Mouse (Mus musculus): ENCODE measurements around the gene Dnajc28. TPM values are rescaled to one million over a fixed set of nuclear protein-coding genes. Genes with fewer than 3 reads are reported as not detected.
A peak's percentile ranks its signal among the peaks of the same experiment; 100 is the strongest.

Dnajc28 gene
- polyA plus RNA-seq (2014; fragmentation: Nextera tagmentation; extraction: Ambion mirVana) = 2.7 and 4.1 TPM in 2 replicates

GRCm38 (mm10) chr16:91618511-91619501 lies at the start of gene Dnajc28:
TSS of gene Dnajc28 (minus strand) at chr16:91619026.
- Histone ChIP-seq H3K4me1 (ENCODE audit: control insufficient read depth, insufficient read depth, low read length) (no peaks in the 10 kb centered on the region), H3K36me3 (ENCODE audit: control insufficient read depth, insufficient read depth, low read length) (peaks cover 33% of the 10 kb centered on the region), H3K27ac (ENCODE audit: low read length) (no peak within 1 kb of the TSS), H3K9me3 (ENCODE audit: control insufficient read depth, low read depth, low read length) (no peaks in the 10 kb centered on the region), H3K27me3 (ENCODE audit: control insufficient read depth, insufficient read depth, low read length) (no peaks in the 10 kb centered on the region), H3K4me2 (replicated peaks; ENCODE audit: low read depth, low read length) (peak within 1 kb of the TSS; percentile 89), H3K9ac (replicated peaks; ENCODE audit: low read depth, low read length) (peak within 1 kb of the TSS; percentile 55), H3K4me3 (ENCODE audit: low read depth, low read length) (peak within 1 kb of the TSS; percentile 67)
- WGBS = 10% methylated on average over 39 of the region's 39 CpGs
- peak; percentile 88 for ATAC-seq (ENCODE audit: insufficient number of reproducible peaks, insufficient read depth, low FRiP score, low read depth)

GRCm38 (mm10) chr16:91663795-91664194 lies 45.0 kb upstream of the Dnajc28 start:
- ATAC-seq (ENCODE audit: insufficient number of reproducible peaks, insufficient read depth, low FRiP score, low read depth) = no peak
- Histone ChIP-seq H3K4me2 (replicated peaks; ENCODE audit: low read depth, low read length) (no peak overlapping the region), H3K4me3 (ENCODE audit: low read depth, low read length) (no peak overlapping the region), H3K27ac (ENCODE audit: low read length) (no peak overlapping the region), H3K36me3 (ENCODE audit: control insufficient read depth, insufficient read depth, low read length) (peaks cover 83% of the 10 kb centered on the region), H3K27me3 (ENCODE audit: control insufficient read depth, insufficient read depth, low read length) (no peaks in the 10 kb centered on the region), H3K9me3 (ENCODE audit: control insufficient read depth, low read depth, low read length) (no peaks in the 10 kb centered on the region), H3K4me1 (ENCODE audit: control insufficient read depth, insufficient read depth, low read length) (no peaks in the 10 kb centered on the region), H3K9ac (replicated peaks; ENCODE audit: low read depth, low read length) (no peak overlapping the region)
- WGBS = 95% methylated on average over 3 of the region's 3 CpGs

- Histone ChIP-seq H3K36me3 (ENCODE audit: control insufficient read depth, insufficient read depth, low read length) (peaks cover 86% of the 10 kb centered on the region), H3K4me2 (replicated peaks; ENCODE audit: low read depth, low read length) (no peak overlapping the region), H3K27me3 (ENCODE audit: control insufficient read depth, insufficient read depth, low read length) (no peaks in the 10 kb centered on the region), H3K4me3 (ENCODE audit: low read depth, low read length) (no peak overlapping the region), H3K9me3 (ENCODE audit: control insufficient read depth, low read depth, low read length) (no peaks in the 10 kb centered on the region), H3K9ac (replicated peaks; ENCODE audit: low read depth, low read length) (no peak overlapping the region), H3K27ac (ENCODE audit: low read length) (no peak overlapping the region), H3K4me1 (ENCODE audit: control insufficient read depth, insufficient read depth, low read length) (no peaks in the 10 kb centered on the region)
- ATAC-seq (ENCODE audit: insufficient number of reproducible peaks, insufficient read depth, low FRiP score, low read depth) = no peak
- 94% methylated on average over 16 of the region's 16 CpGs for WGBS
Observed at GRCm38 (mm10) chr16:91662336-91662735, 43.5 kb upstream of the Dnajc28 start.

GRCm38 (mm10) chr16:91661397-91661796 lies 42.6 kb upstream of the Dnajc28 start:
- WGBS = 77% methylated on average over 1 of the region's 1 CpGs
- no peak overlapping the region for H3K9ac ChIP-seq (replicated peaks; ENCODE audit: low read depth, low read length)

DNA sequence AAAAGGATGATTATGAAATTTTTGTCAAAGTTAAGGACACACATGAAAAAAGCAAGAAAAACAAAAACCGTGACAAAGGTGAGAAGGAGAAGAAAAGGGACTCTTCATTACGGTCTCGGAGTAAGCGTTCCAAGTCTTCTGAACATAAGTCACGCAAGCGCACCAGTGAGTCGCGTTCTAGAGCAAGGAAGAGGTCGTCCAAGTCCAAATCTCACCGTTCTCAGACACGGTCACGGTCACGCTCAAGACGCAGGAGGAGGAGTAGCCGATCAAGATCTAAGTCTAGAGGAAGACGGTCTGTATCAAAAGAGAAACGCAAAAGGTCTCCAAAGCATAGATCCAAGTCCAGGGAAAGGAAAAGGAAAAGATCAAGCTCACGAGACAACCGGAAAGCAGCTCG lies 41.0 kb upstream of the Dnajc28 start:
- 96% methylated on average over 20 of the region's 20 CpGs for WGBS

More at GRCm38 (mm10) chr16:91661397-91661796, 42.6 kb upstream of the Dnajc28 start:
- Histone ChIP-seq H3K36me3 (ENCODE audit: control insufficient read depth, insufficient read depth, low read length) (peaks cover 86% of the 10 kb centered on the region), H3K4me2 (replicated peaks; ENCODE audit: low read depth, low read length) (no peak overlapping the region), H3K4me1 (ENCODE audit: control insufficient read depth, insufficient read depth, low read length) (no peaks in the 10 kb centered on the region), H3K9me3 (ENCODE audit: control insufficient read depth, low read depth, low read length) (no peaks in the 10 kb centered on the region), H3K27ac (ENCODE audit: low read length) (no peak overlapping the region), H3K27me3 (ENCODE audit: control insufficient read depth, insufficient read depth, low read length) (no peaks in the 10 kb centered on the region), H3K4me3 (ENCODE audit: low read depth, low read length) (no peak overlapping the region)
- ATAC-seq (ENCODE audit: insufficient number of reproducible peaks, insufficient read depth, low FRiP score, low read depth) = no peak

DNA sequence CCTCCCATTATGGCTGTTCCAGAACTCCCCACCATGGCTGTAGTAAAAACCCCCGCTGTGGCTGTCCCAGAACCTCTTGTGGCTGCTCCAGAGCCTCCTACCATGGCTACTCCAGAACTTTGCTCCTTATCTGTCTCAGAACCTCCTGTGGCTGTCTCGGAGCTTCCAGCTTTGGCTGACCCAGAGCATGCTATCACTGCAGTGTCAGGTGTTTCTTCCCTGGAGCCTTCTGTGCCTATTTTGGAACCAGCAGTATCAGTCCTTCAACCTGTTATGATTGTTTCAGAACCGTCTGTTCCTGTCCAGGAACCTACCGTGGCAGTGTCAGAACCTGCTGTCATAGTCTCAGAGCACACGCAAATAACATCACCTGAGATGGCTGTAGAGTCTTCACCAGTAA lies 39.6 kb upstream of the Dnajc28 start:
- no peaks in the 10 kb centered on the region for H3K27me3 ChIP-seq (ENCODE audit: control insufficient read depth, insufficient read depth, low read length)
- H3K9me3 ChIP-seq (ENCODE audit: control insufficient read depth, low read depth, low read length) = no peaks in the 10 kb centered on the region
- peaks cover 88% of the 10 kb centered on the region for H3K36me3 ChIP-seq (ENCODE audit: control insufficient read depth, insufficient read depth, low read length)
- H3K4me2 ChIP-seq (replicated peaks; ENCODE audit: low read depth, low read length) = no peak overlapping the region
- no peak for ATAC-seq (ENCODE audit: insufficient number of reproducible peaks, insufficient read depth, low FRiP score, low read depth)
- no peak overlapping the region for H3K9ac ChIP-seq (replicated peaks; ENCODE audit: low read depth, low read length)
- WGBS = 95% methylated on average over 5 of the region's 5 CpGs
- no peak overlapping the region for H3K27ac ChIP-seq (ENCODE audit: low read length)
- no peak overlapping the region for H3K4me3 ChIP-seq (ENCODE audit: low read depth, low read length)
- no peaks in the 10 kb centered on the region for H3K4me1 ChIP-seq (ENCODE audit: control insufficient read depth, insufficient read depth, low read length)

More for the DNA sequence above, 41.0 kb upstream of the Dnajc28 start:
- Histone ChIP-seq H3K9ac (replicated peaks; ENCODE audit: low read depth, low read length) (no peak overlapping the region), H3K36me3 (ENCODE audit: control insufficient read depth, insufficient read depth, low read length) (peaks cover 87% of the 10 kb centered on the region), H3K4me2 (replicated peaks; ENCODE audit: low read depth, low read length) (no peak overlapping the region), H3K4me1 (ENCODE audit: control insufficient read depth, insufficient read depth, low read length) (no peaks in the 10 kb centered on the region), H3K9me3 (ENCODE audit: control insufficient read depth, low read depth, low read length) (no peaks in the 10 kb centered on the region), H3K27ac (ENCODE audit: low read length) (no peak overlapping the region), H3K27me3 (ENCODE audit: control insufficient read depth, insufficient read depth, low read length) (no peaks in the 10 kb centered on the region), H3K4me3 (ENCODE audit: low read depth, low read length) (no peak overlapping the region)
- no peak for ATAC-seq (ENCODE audit: insufficient number of reproducible peaks, insufficient read depth, low FRiP score, low read depth)

GRCm38 (mm10) chr16:91657285-91657684 lies 38.5 kb upstream of the Dnajc28 start:
- H3K4me3 ChIP-seq (ENCODE audit: low read depth, low read length) = no peak overlapping the region
- H3K4me1 ChIP-seq (ENCODE audit: control insufficient read depth, insufficient read depth, low read length) = 0 out of 2 replicates have a peak, but pooled peaks cover 1% of the 10 kb centered on the region
- no peak overlapping the region for H3K27ac ChIP-seq (ENCODE audit: low read length)
- no peaks in the 10 kb centered on the region for H3K27me3 ChIP-seq (ENCODE audit: control insufficient read depth, insufficient read depth, low read length)
- no peak overlapping the region for H3K9ac ChIP-seq (replicated peaks; ENCODE audit: low read depth, low read length)
- WGBS = 98% methylated on average over 17 of the region's 17 CpGs
- H3K9me3 ChIP-seq (ENCODE audit: control insufficient read depth, low read depth, low read length) = no peaks in the 10 kb centered on the region
- ATAC-seq (ENCODE audit: insufficient number of reproducible peaks, insufficient read depth, low FRiP score, low read depth) = no peak; the same call in 1 of the 2 replicates
- peaks cover 85% of the 10 kb centered on the region for H3K36me3 ChIP-seq (ENCODE audit: control insufficient read depth, insufficient read depth, low read length)
- H3K4me2 ChIP-seq (replicated peaks; ENCODE audit: low read depth, low read length) = no peak overlapping the region

- 94% methylated on average over 9 of the region's 9 CpGs for WGBS
- Histone ChIP-seq H3K4me3 (ENCODE audit: low read depth, low read length) (no peak overlapping the region), H3K4me1 (ENCODE audit: control insufficient read depth, insufficient read depth, low read length) (peaks cover 4% of the 10 kb centered on the region; the same call in 1 of the 2 replicates), H3K27ac (ENCODE audit: low read length) (no peak overlapping the region), H3K9ac (replicated peaks; ENCODE audit: low read depth, low read length) (no peak overlapping the region), H3K36me3 (ENCODE audit: control insufficient read depth, insufficient read depth, low read length) (peaks cover 73% of the 10 kb centered on the region), H3K4me2 (replicated peaks; ENCODE audit: low read depth, low read length) (no peak overlapping the region), H3K27me3 (ENCODE audit: control insufficient read depth, insufficient read depth, low read length) (no peaks in the 10 kb centered on the region), H3K9me3 (ENCODE audit: control insufficient read depth, low read depth, low read length) (no peaks in the 10 kb centered on the region)
- no peak for ATAC-seq (ENCODE audit: insufficient number of reproducible peaks, insufficient read depth, low FRiP score, low read depth)
Observed at GRCm38 (mm10) chr16:91655285-91655684, 36.5 kb upstream of the Dnajc28 start.
